Mouse (Mus musculus): ENCODE measurements around the gene Ms4a18.

The Ms4a18 gene

DNA sequence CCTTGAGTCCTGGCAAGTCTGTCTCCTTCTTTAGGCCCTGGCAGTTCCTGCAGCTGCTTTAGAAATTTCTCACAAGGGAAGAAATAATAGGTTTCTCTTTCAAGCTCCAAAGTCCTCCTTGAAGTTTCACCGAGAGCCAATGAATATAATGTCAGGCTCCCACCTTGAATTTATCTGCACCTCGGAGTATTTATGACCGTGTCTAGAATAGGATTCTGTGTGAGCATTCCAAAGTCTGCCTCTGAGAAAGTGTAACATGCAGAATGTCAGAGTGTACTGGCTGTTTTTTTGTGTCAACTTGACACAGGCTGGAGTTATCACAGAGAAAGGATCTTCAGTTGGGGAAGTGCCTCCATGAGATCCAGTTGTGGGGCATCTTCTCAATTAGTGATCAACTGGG is at the start of gene Ms4a18:
Gene Ms4a18 (minus strand): TSS at position 141 of the 400 bp plus-strand sequence.
- no peak for DNase-seq (ENCODE audit: low spot score)

DNA sequence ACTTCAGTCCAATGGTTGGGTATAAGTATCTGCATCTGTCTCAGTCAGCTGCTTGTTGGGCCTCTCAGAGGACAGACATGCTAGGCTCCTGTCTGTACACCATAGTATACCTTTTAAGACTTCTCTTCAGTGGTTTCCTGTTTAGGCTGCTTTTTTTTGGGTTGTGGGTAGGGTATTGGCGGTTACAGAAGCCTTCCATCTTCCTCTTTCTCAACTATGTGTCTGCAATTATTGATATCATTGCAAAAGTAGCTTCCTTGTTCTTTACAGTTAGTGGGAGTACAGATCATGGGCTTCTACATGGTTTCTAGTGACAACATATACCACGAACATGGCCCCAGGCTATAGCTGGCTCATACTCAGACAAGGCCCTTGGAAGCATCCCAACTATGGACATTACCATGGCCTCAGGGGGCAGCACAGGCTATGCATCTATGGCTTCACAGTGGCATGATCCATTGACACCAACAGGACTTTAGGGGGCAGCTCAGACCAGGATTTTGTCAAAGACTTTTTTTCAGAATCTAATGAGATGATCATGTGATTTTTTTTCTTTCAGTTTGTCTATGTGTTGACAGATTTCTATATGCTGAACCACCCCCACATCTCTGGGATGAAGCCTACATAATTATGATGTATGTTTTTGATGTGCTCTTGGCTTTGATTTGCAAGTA is 47.5 kb upstream of the Ms4a18 start:
- DNase-seq (ENCODE audit: low spot score), result peak; percentile 51

DNA sequence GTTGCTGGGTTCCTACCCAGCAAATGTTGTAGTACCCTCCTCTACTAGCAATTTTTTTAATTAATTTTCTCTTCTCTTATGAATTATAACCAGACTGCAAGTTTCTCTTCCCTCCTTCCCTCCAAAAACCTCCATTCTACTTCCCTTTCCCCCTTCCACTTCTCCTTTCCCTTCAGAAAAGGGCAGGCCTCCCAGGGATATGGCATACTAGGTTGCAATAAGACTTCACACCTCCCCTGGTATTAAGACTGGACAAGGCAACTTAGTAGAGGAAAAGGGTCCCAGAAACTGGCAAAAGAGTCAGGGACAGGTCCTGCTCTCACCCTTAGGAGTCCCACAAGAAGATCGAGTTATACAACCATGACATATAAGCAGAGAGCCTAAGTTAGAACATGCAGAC is 43.1 kb upstream of the Ms4a18 start:
- no peak for DNase-seq (ENCODE audit: low spot score)

DNA sequence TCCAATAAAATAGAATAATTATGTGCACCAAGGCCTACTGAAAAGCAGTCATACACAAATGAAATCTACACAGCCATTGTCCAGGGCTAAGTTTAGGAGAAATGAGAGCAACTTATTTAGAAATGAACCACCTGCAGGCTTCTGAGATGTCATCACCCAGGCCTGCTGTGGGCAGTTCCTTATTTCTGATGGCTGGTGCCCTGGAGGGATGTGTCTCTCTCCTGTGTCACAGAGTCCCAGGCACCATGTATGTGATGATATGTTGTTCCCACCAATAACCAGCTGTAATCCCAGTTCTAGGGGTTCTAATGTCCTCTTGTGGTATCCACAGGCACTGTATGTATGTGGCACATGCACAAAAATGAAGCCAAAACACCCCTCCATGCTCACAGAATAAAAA is 42.1 kb upstream of the Ms4a18 start:
- DNase-seq (ENCODE audit: low spot score), result no peak

DNA sequence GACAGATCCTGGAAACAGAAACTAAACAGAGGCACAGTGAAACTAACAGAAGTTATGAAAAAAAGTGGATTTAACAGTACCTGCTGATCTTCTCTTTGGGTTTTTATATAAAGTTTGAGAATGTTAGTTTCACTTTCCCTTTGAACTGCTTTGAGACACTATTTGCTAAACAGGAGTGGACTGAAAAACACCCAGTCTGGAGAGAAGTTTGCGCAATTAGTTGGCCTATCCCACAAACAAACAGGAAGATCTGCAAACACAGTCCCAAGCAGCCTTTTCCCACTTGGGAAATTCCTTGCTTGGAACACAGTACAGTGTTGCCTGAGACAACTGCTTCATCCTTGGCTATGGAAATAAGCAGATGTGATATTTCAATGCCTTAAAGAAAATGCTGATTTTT is 37.9 kb upstream of the Ms4a18 start:
- peak; percentile 62 for DNase-seq (ENCODE audit: low spot score)

DNA sequence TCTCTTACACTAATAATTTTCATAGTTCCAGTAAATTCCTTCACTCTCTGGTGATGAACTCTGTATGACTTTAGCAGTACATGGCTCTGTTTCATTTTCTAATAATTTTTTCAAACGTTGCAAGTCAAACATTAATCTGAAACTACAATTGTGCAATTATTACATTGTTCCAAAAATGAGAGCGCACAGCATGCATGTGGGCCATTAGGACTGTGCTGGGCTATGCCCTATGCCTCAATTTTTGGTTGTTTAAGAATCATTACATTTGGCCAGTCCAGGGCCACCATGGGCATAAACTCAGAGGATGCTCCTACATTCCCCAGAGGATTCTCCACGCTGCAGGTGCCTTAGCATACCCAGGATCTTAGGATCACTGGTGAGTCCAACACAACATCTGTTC is 35.4 kb upstream of the Ms4a18 start:
- no peak for DNase-seq (ENCODE audit: low spot score)

DNA sequence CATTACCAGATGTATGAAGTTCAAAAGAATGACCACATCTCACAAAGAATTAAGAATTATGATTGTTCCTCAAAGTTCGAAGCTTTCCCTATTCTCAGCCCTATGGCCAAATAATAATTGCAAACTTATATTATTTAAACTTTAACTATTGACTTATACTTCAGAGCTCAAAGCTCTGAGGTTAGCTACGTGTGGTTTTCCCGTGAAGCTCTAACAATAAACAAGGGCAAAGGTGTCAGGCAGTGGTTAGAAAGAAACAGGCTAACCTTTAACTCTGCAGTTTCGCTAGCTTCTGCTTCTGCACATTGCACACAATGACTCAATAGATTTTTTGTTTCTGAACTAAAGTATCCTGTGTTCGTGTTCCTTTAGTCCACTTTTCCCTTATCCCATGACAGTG is 35.0 kb upstream of the Ms4a18 start:
- peak; percentile 24 for DNase-seq (ENCODE audit: low spot score)

DNA sequence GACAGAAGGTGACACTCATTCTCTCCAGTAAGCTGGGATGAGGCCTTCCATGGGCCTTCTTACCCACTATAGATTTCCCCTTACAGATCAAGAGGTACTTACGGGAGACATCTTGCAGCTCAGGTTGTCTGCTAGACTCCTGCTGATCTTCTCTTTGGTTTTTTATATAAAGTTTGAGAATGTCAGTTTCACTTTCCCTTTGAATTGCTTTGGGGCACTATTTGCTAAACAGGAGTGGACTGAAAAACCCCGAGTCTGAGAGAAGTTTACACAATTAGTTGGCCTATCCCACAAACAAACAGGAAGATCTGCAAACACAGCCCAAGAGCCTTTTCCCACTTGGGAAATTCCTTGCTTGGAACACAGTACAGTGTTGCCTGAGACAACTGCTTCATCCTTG is 32.5 kb upstream of the Ms4a18 start:
- DNase-seq (ENCODE audit: low spot score), result peak; percentile 26

DNA sequence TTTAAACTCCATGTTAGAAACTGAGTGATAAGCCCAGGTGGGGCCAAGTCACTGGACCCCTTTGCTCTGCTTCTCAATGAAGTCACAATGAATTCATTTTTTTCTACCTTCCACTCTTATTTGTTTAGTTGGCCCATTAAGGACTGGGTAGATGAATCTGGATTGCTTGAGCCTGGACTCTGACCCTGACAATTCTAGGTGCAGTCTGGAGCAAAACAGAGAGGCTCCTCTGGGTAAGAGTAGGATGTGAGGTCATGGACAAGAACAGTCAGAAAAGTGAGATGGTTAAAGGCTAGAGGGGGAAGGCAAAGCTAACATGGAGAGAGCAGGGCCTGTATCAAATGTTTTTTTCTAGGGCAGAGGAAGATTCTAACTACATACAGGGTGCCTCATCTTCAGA is 31.6 kb upstream of the Ms4a18 start:
- DNase-seq (ENCODE audit: low spot score), result no peak

DNA sequence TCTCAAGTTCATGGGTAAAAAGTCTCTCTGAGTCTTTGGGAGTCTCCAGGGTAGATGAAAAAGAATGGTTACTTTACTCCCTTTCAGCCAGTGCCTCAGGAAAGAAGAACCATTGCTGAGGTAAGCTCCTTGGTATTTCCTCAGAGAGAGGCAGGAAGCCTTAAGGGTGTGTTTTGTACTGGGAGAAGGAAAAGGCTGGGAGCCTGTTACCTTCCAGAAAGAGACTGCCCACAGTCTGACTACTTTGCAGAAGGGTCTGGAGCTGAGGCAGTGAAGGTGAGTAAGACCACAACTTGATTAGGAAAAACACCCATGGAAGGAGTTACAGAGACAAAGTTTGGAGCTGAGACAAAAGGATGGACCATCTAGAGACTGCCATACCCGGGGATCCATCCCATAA is 30.7 kb upstream of the Ms4a18 start:
- DNase-seq (ENCODE audit: low spot score), result no peak

DNA sequence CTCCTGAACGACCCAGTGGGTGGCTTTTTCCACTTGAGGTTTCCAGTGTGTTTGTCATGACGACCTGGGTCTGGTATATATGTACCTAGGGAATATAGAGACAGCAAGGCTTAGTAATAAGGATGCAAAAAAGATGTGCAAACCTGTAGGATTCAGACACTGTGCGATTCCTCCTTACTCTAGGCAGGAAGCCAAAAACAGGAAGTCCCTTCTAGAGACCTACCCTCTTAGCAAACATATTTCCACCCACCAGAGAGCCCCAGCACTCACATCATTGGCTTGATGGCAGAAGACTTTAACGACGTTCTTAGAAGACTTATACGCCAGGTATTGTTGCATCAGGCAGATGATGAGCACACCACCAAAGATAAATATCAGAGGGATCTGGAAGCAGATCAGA is 30.2 kb upstream of the Ms4a18 start:
- peak; percentile 40 for DNase-seq (ENCODE audit: low spot score)

DNA sequence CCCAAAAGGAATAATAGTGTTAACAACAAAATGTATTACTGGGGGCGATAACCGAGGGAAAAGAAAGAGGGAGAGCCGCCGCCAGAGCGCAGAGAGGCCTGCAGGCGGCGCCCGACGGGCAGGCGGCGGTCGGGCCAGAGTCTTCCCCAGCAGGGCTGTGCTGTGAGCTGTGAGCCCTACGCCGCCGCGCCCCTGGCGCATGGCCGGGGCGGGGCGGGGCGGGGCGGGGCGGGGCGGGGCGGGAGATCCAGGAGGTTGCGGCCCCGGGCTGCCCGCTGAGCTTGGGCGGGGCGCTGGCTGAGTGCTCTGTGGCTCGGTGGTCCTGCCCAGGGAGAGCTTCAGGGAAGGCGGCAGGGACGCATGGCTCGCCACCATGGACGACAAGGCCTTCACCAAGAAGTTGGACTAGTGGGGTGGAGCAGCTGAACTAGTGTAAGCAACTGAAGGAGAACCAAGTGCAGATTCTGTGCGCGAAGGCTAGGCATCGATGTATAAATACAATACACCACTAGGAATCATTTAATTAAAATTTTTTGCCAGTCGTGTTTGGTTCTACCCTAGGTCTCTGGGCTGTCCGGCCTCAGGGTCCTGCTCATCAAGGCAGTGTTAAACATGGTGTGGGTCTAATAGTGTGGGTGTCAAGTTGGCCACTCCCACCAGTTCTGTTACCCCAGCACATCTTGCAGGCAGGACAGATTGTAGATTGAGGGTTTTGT is 27.3 kb upstream of the Ms4a18 start:
- DNase-seq (ENCODE audit: low spot score), result peak; percentile 60

DNA sequence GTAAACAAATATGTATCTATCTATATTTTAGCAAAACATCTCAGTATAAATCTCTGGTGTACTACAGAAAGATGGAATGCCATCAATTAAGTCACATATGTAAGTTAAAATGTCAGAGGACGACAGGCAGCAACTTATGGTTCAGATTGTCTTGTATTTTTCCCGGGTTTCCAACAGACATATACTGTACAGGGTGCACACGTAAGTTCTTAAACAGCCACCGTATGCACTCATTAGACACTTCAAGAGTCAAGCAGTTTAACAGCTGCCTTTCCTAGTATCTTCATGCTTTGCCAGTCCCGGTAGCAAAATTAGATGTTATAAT is 26.8 kb upstream of the Ms4a18 start:
- no peak for DNase-seq (ENCODE audit: low spot score)

DNA sequence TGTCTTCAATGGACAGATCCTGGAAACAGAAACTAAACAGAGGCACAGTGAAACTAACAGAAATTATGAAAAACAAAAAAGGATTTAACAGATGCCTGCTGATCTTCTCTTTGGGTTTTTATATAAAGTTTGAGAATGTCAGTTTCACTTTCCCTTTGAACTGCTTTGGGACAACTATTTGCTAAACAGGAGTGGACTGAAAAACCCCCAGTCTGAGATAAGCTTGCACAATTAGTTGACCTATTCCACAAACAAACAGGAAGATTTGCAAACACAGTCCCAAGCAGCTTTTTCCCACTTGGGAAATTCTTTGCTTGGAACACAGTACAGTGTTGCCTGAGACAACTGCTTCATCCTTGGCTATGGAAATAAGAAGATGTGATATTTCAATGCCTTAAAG is 19.7 kb upstream of the Ms4a18 start:
- no peak for DNase-seq (ENCODE audit: low spot score)

DNA sequence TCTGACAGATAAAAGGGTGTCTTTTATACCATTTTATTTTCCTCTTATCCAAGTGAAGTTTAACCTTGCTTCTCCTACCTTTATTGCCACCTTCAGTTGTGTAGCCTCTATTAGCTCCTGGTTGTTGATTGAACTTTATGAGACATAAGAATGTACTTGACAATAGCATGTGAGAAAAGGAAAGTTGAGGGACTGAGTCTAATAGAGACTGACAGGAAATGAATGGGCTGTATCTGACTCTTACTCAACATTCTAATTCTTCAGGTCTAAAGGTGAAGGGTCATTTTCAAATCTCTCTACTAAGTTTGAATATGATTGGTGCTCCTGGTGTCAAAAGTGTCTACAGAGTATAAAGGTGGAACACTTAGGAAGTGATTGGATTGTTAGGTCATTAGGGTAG is 4.6 kb upstream of the Ms4a18 start:
- no peak for DNase-seq (ENCODE audit: low spot score)

DNA sequence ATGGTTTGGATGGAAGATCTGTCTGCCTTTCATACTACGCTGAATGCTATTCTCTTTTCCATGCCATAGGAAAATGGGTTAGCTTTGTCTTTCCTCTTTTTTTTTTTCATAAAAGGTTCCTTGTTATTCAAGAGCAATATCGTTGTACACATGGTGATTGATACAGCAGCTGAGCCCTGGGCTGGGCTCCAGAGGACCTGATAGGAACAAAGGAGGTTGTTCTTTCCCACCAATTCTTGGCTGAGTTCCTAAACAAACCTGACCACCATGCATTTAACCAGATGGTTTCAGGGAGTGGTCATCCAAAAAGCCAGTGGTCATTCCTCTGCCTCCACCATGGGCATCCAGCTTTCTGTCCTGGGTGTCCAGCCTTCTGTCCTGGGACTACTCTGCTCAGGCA is 580 bp downstream of the Ms4a18 start:
- no peak for DNase-seq (ENCODE audit: low spot score)

DNA sequence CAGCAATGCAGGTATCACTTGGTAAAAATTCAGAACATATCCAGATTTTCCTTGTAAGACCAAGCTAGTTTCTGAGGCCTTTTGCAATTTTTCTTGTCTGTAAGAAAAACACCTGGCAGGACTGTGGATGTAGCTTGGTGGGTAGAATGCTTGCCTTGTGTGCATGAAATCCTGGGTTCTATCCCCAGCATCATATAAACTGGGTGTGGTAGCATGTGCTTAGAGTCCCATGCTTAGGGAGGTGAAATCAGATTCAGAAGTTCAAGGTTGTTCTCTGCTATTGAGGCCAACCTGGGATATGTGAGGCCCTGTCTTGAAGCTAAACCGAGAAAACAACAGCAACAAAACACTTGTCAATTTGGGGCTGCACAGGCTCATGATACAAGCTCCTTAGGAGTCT is 1.8 kb downstream of the Ms4a18 start:
- no peak for DNase-seq (ENCODE audit: low spot score)

DNA sequence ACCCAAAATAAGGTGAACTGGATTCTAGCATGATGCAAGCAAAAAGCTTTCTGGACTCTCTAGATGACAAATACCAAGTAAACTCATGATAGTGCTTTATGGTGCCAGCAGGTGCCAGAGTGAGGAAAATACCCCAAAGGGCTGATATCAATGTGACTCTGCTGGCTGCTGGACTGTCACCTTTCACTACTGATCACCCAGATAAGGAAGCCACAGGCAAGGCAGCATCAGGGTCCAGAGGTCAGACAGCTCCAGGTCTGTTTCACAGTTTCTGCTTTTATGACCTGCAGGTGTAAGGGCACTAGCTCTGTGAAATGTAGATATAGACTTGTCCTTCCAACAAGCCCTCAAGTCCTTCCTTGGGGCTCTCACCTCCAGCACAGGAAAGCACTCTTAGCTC is 2.4 kb downstream of the Ms4a18 start:
- DNase-seq (ENCODE audit: low spot score), result no peak

DNA sequence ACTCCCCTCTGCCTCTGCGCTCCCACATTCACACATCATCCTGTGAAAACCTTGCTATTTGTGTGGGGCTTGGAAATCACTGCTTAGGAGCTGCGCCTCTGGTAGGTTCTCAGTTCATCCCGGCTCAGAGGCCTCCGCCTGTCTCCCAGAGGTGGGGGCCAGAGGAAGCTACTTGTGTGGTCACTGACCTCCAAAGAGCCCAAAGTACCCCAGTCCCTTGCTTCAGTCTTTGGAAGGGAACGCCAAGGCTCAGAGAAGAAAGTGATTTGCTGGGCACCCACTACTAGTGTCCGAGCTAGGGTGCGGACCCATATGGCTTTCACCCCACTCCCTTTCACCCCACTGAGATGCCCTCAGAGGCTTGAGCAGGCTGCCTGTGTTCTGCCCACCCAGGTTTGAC is 24.7 kb downstream of the Ms4a18 start, which contains the start of gene Ms4a15:
Gene Ms4a15 (minus strand): TSS at position 101 of the 400 bp plus-strand sequence.
- DNase-seq (ENCODE audit: low spot score), result no peak

DNA sequence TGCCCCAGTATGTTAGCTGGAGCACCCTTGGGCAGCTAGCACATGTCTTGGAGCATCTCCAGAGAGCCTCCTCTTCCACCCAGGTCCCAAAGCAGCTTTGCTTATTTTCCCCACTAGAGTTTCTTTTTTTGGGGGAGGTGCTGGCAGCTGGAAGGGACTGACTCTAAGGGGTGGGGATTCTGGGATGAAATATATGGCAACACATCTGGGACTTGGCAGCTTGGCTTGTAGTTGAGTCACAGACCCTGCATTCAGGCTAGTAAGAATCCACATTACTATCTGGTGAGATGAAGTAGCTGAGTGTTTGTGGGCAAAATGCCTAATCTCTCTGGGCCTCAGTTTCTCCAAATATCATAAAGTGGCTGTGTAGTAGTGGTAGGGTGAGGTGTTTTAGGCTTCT is 25.9 kb downstream of the Ms4a18 start:
- no peak for DNase-seq (ENCODE audit: low spot score)

DNA sequence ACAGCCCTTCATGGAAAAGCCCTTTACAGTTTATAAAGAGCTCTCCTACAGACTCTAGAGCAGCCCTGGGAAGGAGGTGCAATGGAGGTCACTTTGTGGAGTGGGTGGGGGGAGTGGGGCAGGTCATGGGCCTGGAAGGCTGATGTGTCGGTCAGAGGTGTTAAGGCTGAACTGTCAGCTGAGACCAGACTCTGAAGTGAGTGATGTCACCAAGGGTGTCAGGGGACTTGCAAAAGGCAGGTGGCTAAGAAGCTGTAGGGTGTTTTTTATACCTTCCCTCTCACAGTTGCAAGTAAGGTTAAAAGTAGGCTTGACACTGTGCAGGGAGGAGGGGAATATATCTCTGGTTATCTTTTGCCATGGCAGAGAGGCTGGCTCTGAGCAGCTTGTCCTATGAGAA is 27.1 kb downstream of the Ms4a18 start:
- DNase-seq (ENCODE audit: low spot score), result no peak

DNA sequence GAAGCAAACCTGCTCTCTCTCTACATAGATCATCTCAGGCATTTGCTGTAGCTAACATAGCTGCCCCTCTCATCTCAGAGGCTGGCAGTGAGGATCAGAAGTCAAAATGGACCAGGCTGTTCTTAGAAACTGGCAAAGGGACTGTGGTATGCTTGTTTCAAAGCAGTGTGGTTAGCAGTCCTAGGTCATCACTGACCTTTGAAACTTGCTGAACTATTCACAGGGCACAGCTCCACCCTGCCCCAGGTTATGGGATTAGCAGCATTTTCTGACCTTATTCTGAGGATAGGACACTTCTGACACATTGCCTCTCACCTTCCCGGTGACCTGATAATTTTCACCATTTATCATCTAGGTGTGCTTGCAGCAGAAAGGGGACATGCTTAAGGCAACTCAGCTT is 29.3 kb downstream of the Ms4a18 start:
- no peak for DNase-seq (ENCODE audit: low spot score)

DNA sequence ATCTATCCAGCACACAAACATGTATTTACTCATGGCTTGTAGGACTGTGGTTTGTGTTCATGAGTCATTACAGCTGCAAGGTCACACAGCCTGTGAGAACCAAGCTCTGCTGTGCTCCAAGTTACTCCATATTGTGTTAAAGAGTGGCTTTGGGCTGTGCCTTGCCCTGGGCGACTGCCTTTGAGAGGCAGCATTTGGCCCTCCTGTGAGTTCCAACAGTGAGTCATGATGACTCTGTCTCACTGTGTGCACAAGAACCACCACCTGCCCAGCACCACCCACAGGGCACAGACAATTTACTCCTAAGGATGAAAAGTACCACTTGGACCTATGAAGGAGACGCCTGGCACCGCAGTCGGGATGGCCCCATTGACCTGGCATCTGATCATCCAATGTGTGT is 31.9 kb downstream of the Ms4a18 start:
- DNase-seq (ENCODE audit: low spot score), result no peak

DNA sequence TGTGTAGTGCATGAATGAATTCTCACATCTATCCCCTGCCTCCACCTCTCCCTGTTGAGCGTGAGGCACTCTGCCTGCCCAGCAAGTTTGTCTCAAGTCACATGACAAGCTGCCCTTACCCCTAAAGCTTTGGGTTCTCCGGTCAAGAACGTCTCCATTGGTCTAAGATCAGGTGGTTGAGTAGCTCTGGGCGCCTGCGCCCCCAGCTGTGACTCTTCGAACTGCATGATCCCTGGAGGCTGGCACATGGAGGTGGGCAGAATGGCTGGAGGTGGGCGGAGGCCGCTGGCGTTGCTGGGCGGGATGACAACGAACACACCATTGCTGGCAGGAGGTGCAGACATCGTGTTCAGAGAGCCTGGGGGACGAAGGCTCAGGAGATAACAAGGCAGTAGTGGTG is 33.3 kb downstream of the Ms4a18 start:
- DNase-seq (ENCODE audit: low spot score), result no peak
